Mouse (Mus musculus) inflammation-experienced regulatory T-cells, adult 6 months (primary cell): Measurements from ENCODE around the gene Chrnb1. TPM values are rescaled to one million over a fixed set of nuclear protein-coding genes. Genes with fewer than 3 reads are reported as not detected.

Experiments
- ATAC-seq: one replicate; pipeline ENCODE4 v1.8.0; 2017
- polyA plus RNA-seq, 3 experiments: library from polyadenylated mRNA; unstranded; fragments of 100-300 nt; shearing (Covaris generic); gene quantifications; one replicate each; pipeline ENCODE4 v1.2.1; 2017

Chrnb1 gene
- polyA plus RNA-seq, 3 experiments from 2014 or later = 1.7 to 2.5 (median 1.8) TPM

GRCm38 (mm10) chr11:69767625-69767909, 28.2 kb downstream of the Chrnb1 start:
- no peak for ATAC-seq

GRCm38 (mm10) chr11:69766872-69767624, 28.7 kb downstream of the Chrnb1 start:
- ATAC-seq = no peak

- peak; percentile 86 for ATAC-seq
Measured at GRCm38 (mm10) chr11:69766126-69766609, 29.6 kb downstream of the Chrnb1 start.

- peak; percentile 39 for ATAC-seq
Measured at GRCm38 (mm10) chr11:69765221-69766125, 30.3 kb downstream of the Chrnb1 start, which contains the start of gene Zbtb4. Gene Zbtb4, plus strand, starts transcription at chr11:69765912.

- ATAC-seq = no peak
Measured at GRCm38 (mm10) chr11:69763551-69763950, 32.2 kb downstream of the Chrnb1 start.

GRCm38 (mm10) chr11:69761868-69762267, 33.9 kb downstream of the Chrnb1 start, which contains the start of gene Slc35g3:
Gene Slc35g3, minus strand, starts transcription at chr11:69761968.
- no peak for ATAC-seq

- no peak for ATAC-seq
Measured at GRCm38 (mm10) chr11:69760901-69761200, 34.9 kb downstream of the Chrnb1 start.

- no peak for ATAC-seq
Measured at GRCm38 (mm10) chr11:69760160-69760900, 35.4 kb downstream of the Chrnb1 start.

- peak; percentile 60 for ATAC-seq
Measured at GRCm38 (mm10) chr11:69758971-69759721, 36.6 kb downstream of the Chrnb1 start.

GRCm38 (mm10) chr11:69758478-69758970, 37.2 kb downstream of the Chrnb1 start, which contains the start of gene Polr2a:
Gene Polr2a, minus strand, starts transcription at chr11:69758637.
- ATAC-seq = peak; percentile 70

GRCm38 (mm10) chr11:69758090-69758456, 37.7 kb downstream of the Chrnb1 start:
- ATAC-seq = peak; percentile 35

- peak; percentile 23 for ATAC-seq
Measured at GRCm38 (mm10) chr11:69757303-69758089, 38.2 kb downstream of the Chrnb1 start.

GRCm38 (mm10) chr11:69754701-69755100, 41.0 kb downstream of the Chrnb1 start:
- peak; percentile 15 for ATAC-seq

GRCm38 (mm10) chr11:69754233-69754632, 41.5 kb downstream of the Chrnb1 start:
- no peak for ATAC-seq

- ATAC-seq = no peak
Measured at GRCm38 (mm10) chr11:69752686-69753085, 43.1 kb downstream of the Chrnb1 start.

- no peak for ATAC-seq
Measured at GRCm38 (mm10) chr11:69751635-69752034, 44.1 kb downstream of the Chrnb1 start.

Other genes starting within 250 kb of the Chrnb1 start
- gene Dnah2, start 246.8 kb downstream of the Chrnb1 start, polyA plus RNA-seq = under 1 TPM in 1 of 3 experiments, not detected in 2; 0.21 TPM
- gene Efnb3, start 235.7 kb downstream of the Chrnb1 start, polyA plus RNA-seq = under 1 TPM in 2 of 3 experiments, not detected in 1; 0.11 to 0.22 TPM
- 10 to 100 TPM; 22.0 to 32.2 (median 25.7) TPM for gene Wrap53, start 215.7 kb downstream of the Chrnb1 start, polyA plus RNA-seq
- gene Trp53, start 215.6 kb downstream of the Chrnb1 start, polyA plus RNA-seq = 100 to 1,000 TPM; 193 to 355 (median 324) TPM
- gene Atp1b2, start 190.0 kb downstream of the Chrnb1 start, polyA plus RNA-seq = under 1 TPM in 1 of 3 experiments, not detected in 2; 0.17 TPM
- gene Shbg, start 178.0 kb downstream of the Chrnb1 start, polyA plus RNA-seq = under 1 TPM in 1 of 3 experiments, not detected in 2; 0.40 TPM
- not detected for gene Sat2, start 173.9 kb downstream of the Chrnb1 start, polyA plus RNA-seq
- gene Fxr2, start 163.0 kb downstream of the Chrnb1 start, polyA plus RNA-seq = 1 to 10 TPM; 7.6 to 9.3 (median 9.1) TPM
- gene Sox15, start 140.6 kb downstream of the Chrnb1 start, polyA plus RNA-seq = not detected
- 10 to 100 TPM; 30.3 to 55.1 (median 52.5) TPM for gene Mpdu1, start 133.3 kb downstream of the Chrnb1 start, polyA plus RNA-seq
- gene Cd68, start 129.8 kb downstream of the Chrnb1 start, polyA plus RNA-seq = 10 to 100 TPM in 1 of 3 experiments, 1 to 10 TPM in 2; 3.8 to 21.2 (median 4.5) TPM
- gene Eif4a1, start 123.5 kb downstream of the Chrnb1 start, polyA plus RNA-seq = 100 to 1,000 TPM; 156 to 375 (median 178) TPM
- 10 to 100 TPM; 21.8 to 38.0 (median 32.0) TPM for gene Senp3, start 113.9 kb downstream of the Chrnb1 start, polyA plus RNA-seq
- not detected for gene Tnfsf13, start 110.2 kb downstream of the Chrnb1 start, polyA plus RNA-seq
- gene Tnfsf12, start 100.1 kb downstream of the Chrnb1 start, polyA plus RNA-seq = not detected
- not detected for gene Tnfsfm13, start 99.8 kb downstream of the Chrnb1 start, polyA plus RNA-seq
- gene Polr2a, start 37.3 kb downstream of the Chrnb1 start, polyA plus RNA-seq = 10 to 100 TPM; 27.3 to 28.4 (median 27.7) TPM
- not detected for gene Slc35g3, start 34.0 kb downstream of the Chrnb1 start, polyA plus RNA-seq
- gene Zbtb4, start 30.0 kb downstream of the Chrnb1 start, polyA plus RNA-seq = 10 to 100 TPM in 2 of 3 experiments, 1 to 10 TPM in 1; 4.3 to 13.9 (median 11.8) TPM
- gene Fgf11, start 5.9 kb upstream of the Chrnb1 start, polyA plus RNA-seq = not detected
- not detected for gene Tmem102, start 9.7 kb upstream of the Chrnb1 start, polyA plus RNA-seq
- gene Gm39566, start 19.4 kb upstream of the Chrnb1 start, polyA plus RNA-seq = not detected
- not detected for gene Spem2, start 22.5 kb upstream of the Chrnb1 start, polyA plus RNA-seq
- gene Spem1, start 26.2 kb upstream of the Chrnb1 start, polyA plus RNA-seq = not detected
- 1 to 10 TPM in 2 of 3 experiments, under 1 TPM in 1; 0.60 to 2.5 (median 1.2) TPM for gene Nlgn2, start 41.8 kb upstream of the Chrnb1 start, polyA plus RNA-seq
- 100 to 1,000 TPM; 124 to 157 (median 131) TPM for gene Tmem256, start 42.6 kb upstream of the Chrnb1 start, polyA plus RNA-seq
- 10 to 100 TPM in 2 of 3 experiments, 1 to 10 TPM in 1; 7.3 to 20.2 (median 17.7) TPM for gene Plscr3, start 50.4 kb upstream of the Chrnb1 start, polyA plus RNA-seq
- under 1 TPM in 1 of 3 experiments, not detected in 2; 0.19 TPM for gene Tnk1, start 62.8 kb upstream of the Chrnb1 start, polyA plus RNA-seq
- not detected for gene Tmem95, start 82.1 kb upstream of the Chrnb1 start, polyA plus RNA-seq
- 1 to 10 TPM in 1 of 3 experiments, under 1 TPM in 2; 0.58 to 1.5 (median 0.59) TPM for gene Kctd11, start 85.5 kb upstream of the Chrnb1 start, polyA plus RNA-seq
- 100 to 1,000 TPM; 229 to 289 (median 266) TPM for gene Acap1, start 99.6 kb upstream of the Chrnb1 start, polyA plus RNA-seq
- under 1 TPM; 0.39 to 0.98 (median 0.63) TPM for gene 2810408A11Rik, start 105.0 kb upstream of the Chrnb1 start, polyA plus RNA-seq
- gene Neurl4, start 105.1 kb upstream of the Chrnb1 start, polyA plus RNA-seq = 1 to 10 TPM; 5.2 to 9.6 (median 9.0) TPM
- 100 to 1,000 TPM in 2 of 3 experiments, 10 to 100 TPM in 1; 91.9 to 128 (median 122) TPM for gene Gps2, start 117.9 kb upstream of the Chrnb1 start, polyA plus RNA-seq
- 1,000 to 10,000 TPM; 1,103 to 1,192 (median 1,160) TPM for gene Eif5a, start 126.0 kb upstream of the Chrnb1 start, polyA plus RNA-seq
- gene Ybx2, start 139.9 kb upstream of the Chrnb1 start, polyA plus RNA-seq = not detected
- not detected for gene Slc2a4, start 152.2 kb upstream of the Chrnb1 start, polyA plus RNA-seq
- gene Cldn7, start 168.8 kb upstream of the Chrnb1 start, polyA plus RNA-seq = 1 to 10 TPM in 1 of 3 experiments, not detected in 2; 1.1 TPM
- 10 to 100 TPM; 25.8 to 35.6 (median 29.3) TPM for gene Ctdnep1, start 185.2 kb upstream of the Chrnb1 start, polyA plus RNA-seq
- gene Elp5, start 186.6 kb upstream of the Chrnb1 start, polyA plus RNA-seq = 10 to 100 TPM; 61.5 to 78.3 (median 68.5) TPM
- gene Gabarap, start 195.2 kb upstream of the Chrnb1 start, polyA plus RNA-seq = 100 to 1,000 TPM; 352 to 384 (median 366) TPM
- gene Phf23, start 199.8 kb upstream of the Chrnb1 start, polyA plus RNA-seq = 10 to 100 TPM; 32.7 to 38.3 (median 36.0) TPM
- gene Dvl2, start 204.7 kb upstream of the Chrnb1 start, polyA plus RNA-seq = 1 to 10 TPM; 2.5 to 5.0 (median 4.9) TPM
- 100 to 1,000 TPM; 110 to 132 (median 128) TPM for gene Acadvl, start 219.5 kb upstream of the Chrnb1 start, polyA plus RNA-seq
- gene Dlg4, start 221.0 kb upstream of the Chrnb1 start, polyA plus RNA-seq = 10 to 100 TPM in 2 of 3 experiments, 1 to 10 TPM in 1; 7.1 to 14.6 (median 11.2) TPM